Mouse (Mus musculus): ENCODE data around the gene Kcnip1. TPM values are rescaled to one million over a fixed set of nuclear protein-coding genes. Genes with fewer than 3 reads are reported as not detected.

The Kcnip1 gene
- polyA plus RNA-seq, 1 experiment from 2014 or later, result not detected

DNA sequence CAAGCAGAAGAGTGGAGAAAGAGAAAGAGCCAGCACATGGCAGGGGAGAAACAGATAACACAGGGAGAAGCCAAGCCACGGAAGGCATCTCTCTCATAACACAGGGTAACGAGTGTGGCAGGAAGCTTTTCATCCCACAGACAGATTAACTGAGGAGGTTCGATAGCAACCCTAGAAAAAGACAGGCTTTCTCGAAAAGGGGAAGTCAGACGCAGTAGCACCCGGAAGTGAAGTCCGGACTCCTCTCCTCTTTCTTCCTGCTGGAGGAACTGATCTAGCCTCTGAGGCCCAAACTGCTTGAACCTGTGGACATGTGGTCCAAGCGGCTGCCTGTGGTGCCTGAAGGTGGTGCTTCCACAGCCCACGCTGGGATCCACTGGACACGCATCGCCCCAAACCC is 15.3 kb upstream of the Kcnip1 start:
- no peak overlapping the region for H3K4me3 ChIP-seq (ENCODE audit: inconsistent target)
- H3K36me3 ChIP-seq (ENCODE audit: inconsistent target), result no peaks in the 10 kb centered on the region
- H3K79me2 ChIP-seq (ENCODE audit: inconsistent target), result no peaks in the 10 kb centered on the region
- WGBS (ENCODE audit: missing documents), result 3% methylated on average over 11 of the region's 11 CpGs
- peak overlapping the region; percentile 88 for H3K27ac ChIP-seq

GRCm38 (mm10) chr11:34007616-34008015 is 14.7 kb upstream of the Kcnip1 start:
- Histone ChIP-seq H3K36me3 (ENCODE audit: inconsistent target) (no peaks in the 10 kb centered on the region), H3K4me3 (ENCODE audit: inconsistent target) (no peak overlapping the region), H3K79me2 (ENCODE audit: inconsistent target) (no peaks in the 10 kb centered on the region), H3K27ac (no peak overlapping the region)
- 73% methylated on average over 2 of the region's 2 CpGs for WGBS (ENCODE audit: missing documents)

DNA sequence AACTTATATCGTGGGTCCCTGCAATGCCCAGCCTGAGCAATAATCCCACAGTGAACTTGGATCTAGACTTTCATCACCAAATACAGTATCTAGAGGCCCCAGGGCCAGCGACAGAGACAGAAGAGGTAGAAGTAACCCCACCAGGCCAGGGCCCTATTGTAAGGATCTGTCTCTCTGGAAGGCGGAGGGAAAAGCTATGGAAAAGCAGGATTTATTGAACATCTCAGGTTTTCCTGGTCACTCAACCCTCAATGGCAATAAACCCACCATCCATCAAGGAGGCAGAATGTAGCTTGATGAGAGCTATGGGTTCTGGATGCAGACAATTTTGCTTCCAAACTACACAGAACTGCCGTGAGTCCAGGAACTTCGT is 9.6 kb upstream of the Kcnip1 start:
- no peak overlapping the region for H3K4me3 ChIP-seq (ENCODE audit: inconsistent target)
- H3K36me3 ChIP-seq (ENCODE audit: inconsistent target), result no peaks in the 10 kb centered on the region
- no peaks in the 10 kb centered on the region for H3K79me2 ChIP-seq (ENCODE audit: inconsistent target)
- WGBS (ENCODE audit: missing documents), result 78% methylated on average over 5 of the region's 5 CpGs
- no peak overlapping the region for H3K27ac ChIP-seq

GRCm38 (mm10) chr11:34001938-34002592 is 9.1 kb upstream of the Kcnip1 start:
- Histone ChIP-seq H3K27ac (no peak overlapping the region), H3K79me2 (ENCODE audit: inconsistent target) (no peaks in the 10 kb centered on the region), H3K36me3 (ENCODE audit: inconsistent target) (no peaks in the 10 kb centered on the region), H3K4me3 (ENCODE audit: inconsistent target) (no peak overlapping the region)
- 0% methylated on average over 5 of the region's 5 CpGs for WGBS (ENCODE audit: missing documents)

DNA sequence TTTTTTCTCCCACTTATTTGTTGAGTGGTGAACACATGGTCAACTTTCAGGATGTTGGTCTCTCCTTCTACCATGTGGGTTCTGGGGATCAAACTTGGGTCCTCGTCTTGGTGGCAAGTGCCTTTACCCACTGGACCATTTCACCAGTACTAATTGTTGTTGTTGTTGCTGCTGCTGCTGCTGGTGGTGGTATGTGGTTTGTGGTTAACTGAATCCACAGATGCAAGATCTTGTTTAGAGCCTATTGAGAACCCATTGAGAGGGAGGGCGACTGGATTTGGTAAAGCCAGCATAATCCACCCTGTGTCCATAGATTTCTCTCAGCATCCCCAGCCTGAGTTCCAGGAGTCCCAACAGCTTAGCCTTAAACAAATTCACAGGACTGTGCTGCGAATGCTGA is 7.5 kb upstream of the Kcnip1 start:
- H3K4me3 ChIP-seq (ENCODE audit: inconsistent target), result no peak overlapping the region
- H3K36me3 ChIP-seq (ENCODE audit: inconsistent target), result no peaks in the 10 kb centered on the region
- no peaks in the 10 kb centered on the region for H3K79me2 ChIP-seq (ENCODE audit: inconsistent target)
- H3K27ac ChIP-seq, result no peak overlapping the region
- 55% methylated on average over 3 of the region's 3 CpGs for WGBS (ENCODE audit: missing documents)

- 95% methylated on average over 10 of the region's 10 CpGs for WGBS (ENCODE audit: missing documents)
- no peaks in the 10 kb centered on the region for H3K79me2 ChIP-seq (ENCODE audit: inconsistent target)
- no peak overlapping the region for H3K4me3 ChIP-seq (ENCODE audit: inconsistent target)
- H3K36me3 ChIP-seq (ENCODE audit: inconsistent target), result no peaks in the 10 kb centered on the region
- no peak overlapping the region for H3K27ac ChIP-seq
These were observed 5.3 kb upstream of the Kcnip1 start for GRCm38 (mm10) chr11:33998244-33998643.

DNA sequence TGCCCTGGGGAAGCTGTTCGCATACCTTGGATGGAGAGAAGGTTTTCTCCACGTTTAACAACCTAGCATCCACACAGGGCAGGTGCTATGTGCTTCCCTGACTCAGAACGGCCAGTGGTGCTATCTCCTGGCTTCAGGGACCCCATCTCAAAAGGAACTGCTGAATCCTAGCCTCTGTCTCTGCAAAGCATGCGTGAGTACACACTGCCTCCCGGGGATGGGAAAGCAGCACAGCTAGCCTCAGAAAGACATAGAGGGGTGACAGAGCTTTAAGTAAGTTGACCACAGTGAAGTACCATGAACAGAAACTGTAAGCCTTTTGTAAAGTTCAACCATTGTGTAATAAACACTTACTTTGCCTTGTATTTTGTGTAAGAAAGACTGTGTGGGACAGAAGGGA is 544 bp upstream of the Kcnip1 start:
- H3K36me3 ChIP-seq (ENCODE audit: inconsistent target), result no peaks in the 10 kb centered on the region
- H3K79me2 ChIP-seq (ENCODE audit: inconsistent target), result no peaks in the 10 kb centered on the region
- H3K4me3 ChIP-seq (ENCODE audit: inconsistent target), result no peak overlapping the region
- WGBS (ENCODE audit: missing documents), result 88% methylated on average over 5 of the region's 5 CpGs
- H3K27ac ChIP-seq, result no peak overlapping the region

GRCm38 (mm10) chr11:33990002-33990401 is 3.0 kb downstream of the Kcnip1 start:
- no peaks in the 10 kb centered on the region for H3K79me2 ChIP-seq (ENCODE audit: inconsistent target)
- no peaks in the 10 kb centered on the region for H3K36me3 ChIP-seq (ENCODE audit: inconsistent target)
- 94% methylated on average over 5 of the region's 5 CpGs for WGBS (ENCODE audit: missing documents)
- H3K4me3 ChIP-seq (ENCODE audit: inconsistent target), result no peak overlapping the region
- H3K27ac ChIP-seq, result no peak overlapping the region

- 20% methylated on average over 2 of the region's 2 CpGs for WGBS (ENCODE audit: missing documents)
- Histone ChIP-seq H3K27ac (no peak overlapping the region), H3K79me2 (ENCODE audit: inconsistent target) (no peaks in the 10 kb centered on the region), H3K36me3 (ENCODE audit: inconsistent target) (no peaks in the 10 kb centered on the region), H3K4me3 (ENCODE audit: inconsistent target) (no peak overlapping the region)
These were observed 6.4 kb downstream of the Kcnip1 start for GRCm38 (mm10) chr11:33986525-33986924.

- Histone ChIP-seq H3K36me3 (ENCODE audit: inconsistent target) (no peaks in the 10 kb centered on the region), H3K4me3 (ENCODE audit: inconsistent target) (no peak overlapping the region), H3K27ac (no peak overlapping the region), H3K79me2 (ENCODE audit: inconsistent target) (no peaks in the 10 kb centered on the region)
- WGBS (ENCODE audit: missing documents), result 87% methylated on average over 4 of the region's 4 CpGs
These were observed 12.8 kb downstream of the Kcnip1 start for GRCm38 (mm10) chr11:33980146-33980545.

DNA sequence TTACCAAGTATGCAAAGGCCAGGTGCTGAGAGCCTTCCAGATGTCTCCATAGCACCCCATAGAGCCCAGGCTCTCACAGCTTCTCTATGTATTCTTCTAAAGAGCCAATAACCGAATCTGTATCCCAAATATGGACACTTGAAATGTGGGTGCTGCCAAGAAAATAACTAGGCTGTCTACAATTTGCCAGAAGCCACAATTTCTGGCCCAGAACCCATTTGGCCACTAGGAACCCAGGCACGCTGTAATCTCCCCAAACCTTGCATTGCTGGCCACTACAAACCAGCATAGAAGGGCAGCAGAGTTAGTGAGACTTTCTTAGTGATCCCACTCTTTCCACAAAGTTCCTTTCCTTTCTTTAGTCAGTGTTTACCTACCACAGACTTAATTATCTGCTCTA is 17.8 kb downstream of the Kcnip1 start:
- Histone ChIP-seq H3K36me3 (ENCODE audit: inconsistent target) (no peaks in the 10 kb centered on the region), H3K27ac (no peak overlapping the region), H3K79me2 (ENCODE audit: inconsistent target) (no peaks in the 10 kb centered on the region), H3K4me3 (ENCODE audit: inconsistent target) (no peak overlapping the region)
- 97% methylated on average over 2 of the region's 2 CpGs for whole genome bisulfite sequencing (ENCODE audit: missing documents)

GRCm38 (mm10) chr11:33974341-33975040 is 18.5 kb downstream of the Kcnip1 start:
- H3K4me3 ChIP-seq (ENCODE audit: inconsistent target), result no peak overlapping the region
- H3K79me2 ChIP-seq (ENCODE audit: inconsistent target), result no peaks in the 10 kb centered on the region
- H3K36me3 ChIP-seq (ENCODE audit: inconsistent target), result no peaks in the 10 kb centered on the region
- H3K27ac ChIP-seq, result no peak overlapping the region
- WGBS (ENCODE audit: missing documents), result 93% methylated on average over 13 of the region's 14 CpGs

- Histone ChIP-seq H3K79me2 (ENCODE audit: inconsistent target) (no peaks in the 10 kb centered on the region), H3K27ac (no peak overlapping the region), H3K36me3 (ENCODE audit: inconsistent target) (no peaks in the 10 kb centered on the region), H3K4me3 (ENCODE audit: inconsistent target) (no peak overlapping the region)
- 89% methylated on average over 7 of the region's 7 CpGs for WGBS (ENCODE audit: missing documents)
These were observed 20.8 kb downstream of the Kcnip1 start for GRCm38 (mm10) chr11:33972114-33972513.

- Histone ChIP-seq H3K79me2 (ENCODE audit: inconsistent target) (no peaks in the 10 kb centered on the region), H3K36me3 (ENCODE audit: inconsistent target) (no peaks in the 10 kb centered on the region), H3K27ac (no peak overlapping the region), H3K4me3 (ENCODE audit: inconsistent target) (no peak overlapping the region)
- 95% methylated on average over 3 of the region's 3 CpGs for WGBS (ENCODE audit: missing documents)
These were observed 23.8 kb downstream of the Kcnip1 start for GRCm38 (mm10) chr11:33969199-33969598.

DNA sequence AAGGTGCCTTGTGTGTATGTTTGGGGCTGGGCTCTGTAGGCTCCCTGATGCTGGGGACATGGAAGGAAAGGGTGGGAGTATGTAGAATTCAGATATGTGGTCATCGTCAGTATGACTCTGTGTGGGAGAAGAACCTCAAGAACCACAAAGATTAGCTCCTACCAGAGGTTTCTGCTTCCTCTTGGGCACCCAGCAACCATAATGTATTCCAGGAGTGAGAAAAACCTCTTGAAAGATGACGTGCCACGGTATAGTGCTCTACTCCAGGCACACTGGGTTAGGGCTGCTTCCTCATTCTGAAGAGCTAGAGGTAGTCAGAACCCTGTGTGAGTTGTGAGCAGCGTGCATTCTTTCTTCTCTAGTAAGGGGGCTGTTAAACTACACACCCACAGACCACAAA is 25.2 kb downstream of the Kcnip1 start:
- Histone ChIP-seq H3K36me3 (ENCODE audit: inconsistent target) (no peaks in the 10 kb centered on the region), H3K27ac (no peak overlapping the region), H3K79me2 (ENCODE audit: inconsistent target) (no peaks in the 10 kb centered on the region), H3K4me3 (ENCODE audit: inconsistent target) (no peak overlapping the region)
- 5% methylated on average over 4 of the region's 4 CpGs for WGBS (ENCODE audit: missing documents)

DNA sequence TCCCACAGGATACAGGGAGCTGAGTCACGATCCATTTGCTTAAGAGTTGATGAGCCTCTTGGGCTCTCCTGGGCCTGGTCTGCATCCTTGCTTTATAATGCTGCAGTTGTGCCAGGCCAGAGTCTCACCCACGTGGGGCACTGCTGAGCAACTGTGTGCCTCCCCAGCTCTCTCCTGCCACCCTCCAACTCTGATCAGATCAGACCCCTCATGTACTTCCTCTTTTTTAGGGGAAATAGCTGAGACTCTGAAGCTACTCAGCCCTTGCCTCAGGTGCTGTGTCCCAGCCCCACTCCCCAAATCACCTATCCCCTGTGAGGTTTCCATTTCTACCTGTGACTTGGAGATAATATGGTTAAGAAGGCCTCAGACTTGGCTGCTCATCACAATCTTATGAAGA is 27.6 kb downstream of the Kcnip1 start:
- Histone ChIP-seq H3K79me2 (ENCODE audit: inconsistent target) (no peaks in the 10 kb centered on the region), H3K36me3 (ENCODE audit: inconsistent target) (no peaks in the 10 kb centered on the region), H3K27ac (no peak overlapping the region), H3K4me3 (ENCODE audit: inconsistent target) (no peak overlapping the region)
- WGBS (ENCODE audit: missing documents), result 4% methylated on average over 2 of the region's 2 CpGs
